Mouse (Mus musculus): ENCODE measurements around the gene Cebpz.

Cebpz gene

GRCm38 (mm10) chr17:78894991-78895390 is 41.9 kb downstream of the Cebpz start:
- no peak for DNase-seq

- DNase-seq: no peak
Observed at GRCm38 (mm10) chr17:78891020-78891419, 45.8 kb downstream of the Cebpz start.

- DNase-seq: no peak
Observed at GRCm38 (mm10) chr17:78889184-78889583, 47.7 kb downstream of the Cebpz start.

GRCm38 (mm10) chr17:78888554-78888953 is 48.3 kb downstream of the Cebpz start:
- DNase-seq: no peak

- no peak for DNase-seq
Observed at GRCm38 (mm10) chr17:78885286-78886065, 51.4 kb downstream of the Cebpz start.

GRCm38 (mm10) chr17:78883291-78883690 is 53.6 kb downstream of the Cebpz start:
- no peak for DNase-seq

GRCm38 (mm10) chr17:78882401-78883112 is 54.3 kb downstream of the Cebpz start, which contains the start of gene Eif2ak2:
TSS of gene Eif2ak2 (minus strand) at chr17:78882573.
- DNase-seq: peak; percentile 74

- peak; percentile 35 for DNase-seq
Observed at GRCm38 (mm10) chr17:78881878-78882304, 55.0 kb downstream of the Cebpz start.

GRCm38 (mm10) chr17:78873886-78874285 is 63.0 kb downstream of the Cebpz start:
- DNase-seq: no peak
